Mouse (Mus musculus): Measurements from ENCODE around the gene Sapcd1.

- TF ChIP-seq POLR2A (IDR thresholded peaks at IDR 0.05; ENCODE audit: low read depth, low read length) (no peak; the same call in 1 of the 2 replicates), CTCF (IDR thresholded peaks at IDR 0.05; ENCODE audit: extremely low read depth, insufficient read length, insufficient replicate concordance, low read depth, low read length) (no peak)
Observed at GRCm38 (mm10) chr17:35064951-35065947, 37.4 kb upstream of the Sapcd1 start, which contains the start of gene Ly6g6c.
